Mouse (Mus musculus) stomach, embryonic 16.5 days (tissue): ENCODE data around the gene Zcchc10. TPM values are rescaled to one million over a fixed set of nuclear protein-coding genes. Genes with fewer than 3 reads are reported as not detected.
"Not testable (repeated sequence)": the region's sequence is repeated elsewhere in the genome, so short reads cannot be mapped to it uniquely, and the experiment has no call there.

Experiments
- ATAC-seq: fragments of 200-750 bp; cut with Nextera tagmentation; 2 replicates; pipeline ENCODE4 v1.8.0; 2017; ENCODE audit warnings: moderate number of reproducible peaks, moderate TSS enrichment; ENCODE audit not compliant: insufficient read depth, low FRiP score
- H3K27ac ChIP-seq: fragments of 300-500 bp; sonication (generic); 2 replicates; pipeline ENCODE4 v1.5.1; 2014; ENCODE audit warnings: low read length
- H3K27me3 ChIP-seq: fragments of 300-500 bp; sonication (generic); 2 replicates; pipeline ENCODE4 v1.6.1; 2014; ENCODE audit warnings: low read length, control low read depth, mixed read lengths; ENCODE audit not compliant: control insufficient read depth, insufficient read depth
- H3K36me3 ChIP-seq: fragments of 300-500 bp; sonication (generic); 2 replicates; pipeline ENCODE4 v1.6.1; 2014; ENCODE audit warnings: low read length; ENCODE audit not compliant: control insufficient read depth, insufficient read depth
- H3K4me1 ChIP-seq: fragments of 300-500 bp; sonication (generic); 2 replicates; pipeline ENCODE4 v1.6.1; 2014; ENCODE audit warnings: low read length, control low read depth, mixed read lengths; ENCODE audit not compliant: control insufficient read depth, insufficient read depth
- H3K4me2 ChIP-seq: fragments of 300-500 bp; sonication (generic); 2 replicates; pipeline ENCODE4 v1.6.1; 2014; ENCODE audit warnings: low read depth, low read length, mixed read lengths
- H3K4me3 ChIP-seq: fragments of 300-500 bp; sonication (generic); replicated peaks from 2 replicates; pipeline ENCODE4 v1.5.1; 2014; ENCODE audit warnings: mild to moderate bottlenecking, low read length
- H3K9ac ChIP-seq: fragments of 300-500 bp; sonication (generic); 2 replicates; pipeline ENCODE4 v1.6.1; 2014; ENCODE audit warnings: low read length
- H3K9me3 ChIP-seq: fragments of 300-500 bp; sonication (generic); replicated peaks from 2 replicates; pipeline ENCODE4 v1.6.1; 2016; ENCODE audit warnings: low read length, control low read depth; ENCODE audit not compliant: control insufficient read depth
- WGBS: fragments of 180-500 bp; shearing (Covaris S2); extraction: QIAGEN DNeasy Blood & Tissue Kit; methylation state at CpG from one replicate; pipeline ENCODE4 v1.1.7; 2014; 5-methylcytosine and 5-hydroxymethylcytosine counted together
- polyA plus RNA-seq: library from polyadenylated mRNA; unstranded; fragments of >200 nt; fragmentation: Nextera tagmentation; extraction: Ambion mirVana; gene quantifications from 2 replicates; pipeline ENCODE4 v1.2.1, GENCODE M21; 2015

Zcchc10 gene
- polyA plus RNA-seq, 1 experiment from 2014 or later: 19.5 TPM

GRCm38 (mm10) chr11:53311385-53311784 lies 13.1 kb upstream of the Zcchc10 start:
- Histone ChIP-seq H3K36me3 (no peaks in the 10 kb centered on the region), H3K27ac (no peak overlapping the region), H3K4me3 (no peak overlapping the region), H3K9ac (peak overlapping the region; percentile 26; the same call in 1 of the 2 replicates), H3K27me3 (no peaks in the 10 kb centered on the region), H3K4me2 (no peak overlapping the region), H3K4me1 (peaks cover 25% of the 10 kb centered on the region), H3K9me3 (no peaks in the 10 kb centered on the region)
- 49% methylated on average over 1 of the region's 1 CpGs for WGBS
- ATAC-seq: no peak

- not testable (repeated sequence) for H3K27me3 ChIP-seq, H3K36me3 ChIP-seq, ATAC-seq, H3K4me3 ChIP-seq, H3K9me3 ChIP-seq, H3K9ac ChIP-seq, H3K27ac ChIP-seq, H3K4me2 ChIP-seq
- WGBS: 60% methylated on average over 1 of the region's 1 CpGs
- H3K4me1 ChIP-seq: peaks cover 20% of the 10 kb centered on the region
Observed at GRCm38 (mm10) chr11:53312823-53313222, 11.7 kb upstream of the Zcchc10 start.

GRCm38 (mm10) chr11:53314770-53315173 lies 9.7 kb upstream of the Zcchc10 start:
- no peaks in the 10 kb centered on the region for H3K9me3 ChIP-seq
- 5% methylated on average over 1 of the region's 1 CpGs for WGBS
- no peak overlapping the region for H3K9ac ChIP-seq
- H3K4me3 ChIP-seq: no peak overlapping the region
- H3K4me2 ChIP-seq: no peak overlapping the region
- H3K27me3 ChIP-seq: no peaks in the 10 kb centered on the region
- peak overlapping the region; percentile 49; the same call in 1 of the 2 replicates for H3K27ac ChIP-seq
- peak; percentile 66; the same call in 1 of the 2 replicates for ATAC-seq
- no peaks in the 10 kb centered on the region for H3K36me3 ChIP-seq
- H3K4me1 ChIP-seq: peaks cover 10% of the 10 kb centered on the region

DNA sequence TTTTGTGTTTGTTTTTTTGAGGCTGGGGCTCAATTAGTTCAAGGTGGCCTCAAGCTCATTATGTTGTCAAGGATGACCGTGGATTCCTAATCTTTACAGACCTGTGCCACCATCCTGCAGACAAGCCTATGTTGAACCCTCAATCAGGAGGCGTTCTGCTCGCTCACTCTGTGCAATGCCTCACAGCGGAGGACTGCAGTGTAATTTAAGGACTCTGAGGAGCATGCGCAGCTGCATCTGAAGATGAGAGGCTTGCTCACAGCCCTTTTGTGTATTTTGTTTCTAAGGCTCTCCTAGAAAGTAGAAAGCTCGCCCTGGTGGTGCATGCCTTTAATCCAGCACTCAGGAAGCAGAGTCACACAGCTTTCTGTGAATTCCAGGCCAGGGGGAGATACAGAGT lies 7.5 kb upstream of the Zcchc10 start:
- Histone ChIP-seq H3K9me3 (no peaks in the 10 kb centered on the region), H3K4me2 (no peak overlapping the region), H3K36me3 (no peaks in the 10 kb centered on the region), H3K4me1 (peaks cover 4% of the 10 kb centered on the region; the same call in 1 of the 2 replicates), H3K27me3 (no peaks in the 10 kb centered on the region), H3K9ac (no peak overlapping the region), H3K4me3 (no peak overlapping the region), H3K27ac (no peak overlapping the region)
- WGBS: 53% methylated on average over 6 of the region's 6 CpGs
- no peak for ATAC-seq

GRCm38 (mm10) chr11:53318041-53318440 lies 6.4 kb upstream of the Zcchc10 start:
- WGBS: 74% methylated on average over 7 of the region's 7 CpGs
- Histone ChIP-seq H3K27me3 (no peaks in the 10 kb centered on the region), H3K9ac (no peak overlapping the region), H3K4me3 (no peak overlapping the region), H3K4me1 (peaks cover 4% of the 10 kb centered on the region; the same call in 1 of the 2 replicates), H3K27ac (no peak overlapping the region), H3K4me2 (no peak overlapping the region), H3K36me3 (no peaks in the 10 kb centered on the region), H3K9me3 (no peaks in the 10 kb centered on the region)
- no peak for ATAC-seq

DNA sequence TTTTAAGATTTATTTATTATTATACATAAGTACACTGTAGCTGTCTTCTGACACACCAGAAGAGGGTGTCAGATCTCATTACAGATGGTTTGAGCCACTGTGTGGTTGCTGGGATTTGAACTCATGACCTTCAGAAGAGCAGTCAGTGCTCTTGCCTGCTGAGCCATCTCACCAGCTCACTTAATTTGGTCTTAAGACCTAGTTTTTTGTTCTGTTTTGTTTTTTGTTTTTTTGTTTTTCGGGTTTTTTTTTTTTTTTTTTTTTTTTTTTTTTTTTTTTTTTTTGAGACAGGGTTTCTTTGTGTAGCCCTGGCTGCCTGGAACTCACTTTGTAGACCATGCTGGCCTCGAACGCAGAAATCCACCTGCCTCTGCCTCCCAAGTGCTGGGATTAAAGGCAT lies 5.9 kb upstream of the Zcchc10 start:
- not testable (repeated sequence) for H3K4me2 ChIP-seq, H3K27ac ChIP-seq, H3K9ac ChIP-seq, H3K4me1 ChIP-seq, H3K9me3 ChIP-seq, H3K4me3 ChIP-seq, H3K27me3 ChIP-seq, ATAC-seq, H3K36me3 ChIP-seq
- 94% methylated on average over 3 of the region's 3 CpGs for WGBS

GRCm38 (mm10) chr11:53319867-53320266 lies 4.6 kb upstream of the Zcchc10 start:
- not testable (repeated sequence) for H3K4me1 ChIP-seq, H3K4me3 ChIP-seq, H3K27ac ChIP-seq, H3K27me3 ChIP-seq, H3K9me3 ChIP-seq, H3K4me2 ChIP-seq, H3K36me3 ChIP-seq, ATAC-seq, H3K9ac ChIP-seq
- WGBS: 90% methylated on average over 13 of the region's 13 CpGs

GRCm38 (mm10) chr11:53330325-53330724 lies 5.8 kb downstream of the Zcchc10 start:
- ATAC-seq: no peak
- Histone ChIP-seq H3K27me3 (no peaks in the 10 kb centered on the region), H3K9ac (no peak overlapping the region), H3K4me2 (no peak overlapping the region), H3K36me3 (peaks cover 7% of the 10 kb centered on the region; the same call in 1 of the 2 replicates), H3K27ac (no peak overlapping the region), H3K4me3 (no peak overlapping the region), H3K9me3 (no peaks in the 10 kb centered on the region), H3K4me1 (peaks cover 4% of the 10 kb centered on the region)
- WGBS: 68% methylated on average over 7 of the region's 7 CpGs

- Histone ChIP-seq H3K9ac (no peak overlapping the region), H3K4me3 (no peak overlapping the region), H3K4me1 (no peaks in the 10 kb centered on the region), H3K4me2 (no peak overlapping the region), H3K36me3 (peaks cover 7% of the 10 kb centered on the region; the same call in 1 of the 2 replicates), H3K9me3 (no peaks in the 10 kb centered on the region), H3K27me3 (no peaks in the 10 kb centered on the region), H3K27ac (0 out of 2 replicates have a peak overlapping the region, but pooled peaks have one; percentile 1)
- peak; percentile 60; the same call in 1 of the 2 replicates for ATAC-seq
- 83% methylated on average over 6 of the region's 6 CpGs for WGBS
Observed at GRCm38 (mm10) chr11:53331121-53331520, 6.6 kb downstream of the Zcchc10 start.
